Mouse (Mus musculus) testis, adult 2 months (tissue): ENCODE results near the gene Naga.

Source experiments
- CTCF ChIP-seq: fragments of 200-500 bp; IDR thresholded peaks from 2 replicates; pipeline ENCODE4 v1.5.1; 2012; ENCODE audit warnings: low read depth, mild to moderate bottlenecking, inconsistent platforms, low read length, moderate library complexity; ENCODE audit not compliant: control insufficient read depth, insufficient read depth, insufficient replicate concordance
- POLR2A ChIP-seq: fragments of 200-500 bp; IDR thresholded peaks from 2 replicates; pipeline ENCODE4 v1.6.1; 2012; ENCODE audit warnings: low read depth, mild to moderate bottlenecking, inconsistent platforms, low read length, moderate library complexity; ENCODE audit not compliant: control insufficient read depth

DNA sequence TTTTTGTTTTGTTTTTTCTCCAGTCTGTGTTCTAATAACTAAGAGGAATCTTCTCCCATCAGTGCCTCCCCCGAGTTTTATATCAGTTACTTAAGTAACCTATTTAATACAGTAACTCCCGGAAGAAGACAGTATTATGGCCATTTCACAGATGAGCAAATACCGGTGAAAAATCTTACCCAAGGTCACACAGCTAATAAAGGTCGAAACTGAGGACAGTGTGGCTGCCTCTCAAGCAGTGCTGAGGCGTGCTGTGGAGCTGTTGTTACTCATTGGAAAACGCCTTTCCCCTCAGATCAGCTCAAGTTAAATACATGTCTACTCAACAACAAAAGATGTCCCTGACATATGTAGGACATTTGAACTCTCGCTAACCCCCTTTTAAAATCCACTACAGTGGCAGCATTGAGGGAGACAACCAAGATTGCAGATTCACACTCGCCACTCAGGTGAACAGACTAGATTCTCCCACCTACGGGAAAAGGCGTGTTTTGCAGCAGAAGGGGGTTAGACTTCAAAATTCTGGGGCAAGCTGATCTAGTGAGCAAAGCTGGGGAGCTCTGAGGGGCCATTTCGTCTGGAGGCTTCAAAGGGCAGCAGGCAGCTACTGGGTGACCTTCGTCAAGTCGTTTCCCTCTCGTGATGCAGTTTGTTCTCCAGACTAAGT lies 14.5 kb upstream of the Naga start:
- no peak for TF ChIP-seq CTCF
- no peak for TF ChIP-seq POLR2A
